Mouse (Mus musculus) cortical plate, adult 2 months (tissue): ENCODE data around the gene Il22ra1.

ENCODE experiments used
- CTCF ChIP-seq: fragments of 200-500 bp; IDR thresholded peaks from 2 replicates; pipeline ENCODE4 v1.5.1; 2011; ENCODE audit warnings: mild to moderate bottlenecking, control low read depth, low read length; ENCODE audit not compliant: insufficient read depth; ENCODE audit errors: extremely low read depth
- POLR2A ChIP-seq: fragments of 200-500 bp; IDR thresholded peaks from 2 replicates; pipeline ENCODE4 v1.6.1; 2011; ENCODE audit warnings: mild to moderate bottlenecking, low read length, control low read depth; ENCODE audit not compliant: insufficient read depth; ENCODE audit errors: extremely low read depth

- no peak for TF ChIP-seq CTCF
- no peak for TF ChIP-seq POLR2A
Observed at GRCm38 (mm10) chr4:135684731-135685130, 43.2 kb upstream of the Il22ra1 start.
